Mouse (Mus musculus): ENCODE data around the gene Ccdc107.
"Not testable (repeated sequence)": the region's sequence is repeated elsewhere in the genome, so short reads cannot be mapped to it uniquely, and the experiment has no call there.

Ccdc107 gene

DNA sequence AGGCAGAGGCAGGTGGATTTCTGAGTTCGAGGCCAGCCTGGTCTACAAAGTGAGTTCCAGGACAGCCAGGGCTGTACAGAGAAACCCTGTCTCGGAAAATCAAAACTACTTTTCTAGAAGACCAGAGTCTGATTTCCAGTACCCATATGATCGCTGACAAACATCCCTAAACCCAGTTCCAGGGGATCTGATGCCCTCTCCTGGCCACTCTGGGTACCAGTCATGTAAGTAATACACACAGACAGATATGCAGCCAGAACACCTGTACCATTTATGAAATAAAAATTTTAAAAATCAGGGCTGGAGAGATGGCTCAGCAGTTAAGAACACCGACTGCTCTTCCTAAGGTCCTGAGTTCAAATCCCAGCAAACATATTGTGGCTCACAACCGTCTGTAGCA is 7.0 kb upstream of the Ccdc107 start:
- DNase-seq = not testable (repeated sequence)

DNA sequence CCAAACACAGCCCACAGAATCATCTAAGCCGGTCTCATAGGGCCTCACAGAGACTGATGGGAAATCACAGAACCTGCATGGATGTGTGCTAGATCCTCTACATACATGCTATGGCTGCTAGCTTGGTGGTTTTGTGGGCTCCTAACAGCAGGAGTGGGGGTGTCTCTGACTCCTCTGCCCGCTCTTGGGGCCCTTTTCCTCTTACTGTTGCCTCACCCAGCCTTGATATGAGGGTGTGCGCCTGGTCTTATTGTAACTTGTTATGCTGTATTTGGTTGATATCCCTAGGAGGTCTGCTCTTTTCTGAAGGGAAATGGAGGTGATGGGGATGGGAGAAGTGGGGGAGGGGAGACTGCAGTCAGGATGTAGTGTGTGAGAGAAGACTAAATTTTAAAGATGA is 3.1 kb upstream of the Ccdc107 start:
- no peak for DNase-seq

DNA sequence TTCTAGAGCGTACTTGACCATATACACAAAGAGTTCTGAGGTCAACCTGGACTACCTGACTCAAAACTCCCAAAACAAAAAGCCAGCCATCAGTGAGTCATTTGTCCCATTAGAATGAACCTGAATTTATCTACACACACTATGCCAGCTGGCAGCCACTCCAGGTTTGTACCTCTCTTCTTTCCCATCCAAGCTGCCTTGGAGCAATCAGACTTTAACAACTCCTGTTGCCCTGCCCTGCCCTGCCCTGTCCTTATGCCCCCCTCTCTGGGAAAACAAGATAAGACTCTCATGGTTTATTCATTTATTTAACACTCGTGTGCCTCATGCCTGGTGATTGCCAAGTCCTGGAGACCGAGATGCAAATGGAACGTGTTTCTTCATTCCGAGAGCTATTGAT is 1.9 kb upstream of the Ccdc107 start:
- no peak for DNase-seq

DNA sequence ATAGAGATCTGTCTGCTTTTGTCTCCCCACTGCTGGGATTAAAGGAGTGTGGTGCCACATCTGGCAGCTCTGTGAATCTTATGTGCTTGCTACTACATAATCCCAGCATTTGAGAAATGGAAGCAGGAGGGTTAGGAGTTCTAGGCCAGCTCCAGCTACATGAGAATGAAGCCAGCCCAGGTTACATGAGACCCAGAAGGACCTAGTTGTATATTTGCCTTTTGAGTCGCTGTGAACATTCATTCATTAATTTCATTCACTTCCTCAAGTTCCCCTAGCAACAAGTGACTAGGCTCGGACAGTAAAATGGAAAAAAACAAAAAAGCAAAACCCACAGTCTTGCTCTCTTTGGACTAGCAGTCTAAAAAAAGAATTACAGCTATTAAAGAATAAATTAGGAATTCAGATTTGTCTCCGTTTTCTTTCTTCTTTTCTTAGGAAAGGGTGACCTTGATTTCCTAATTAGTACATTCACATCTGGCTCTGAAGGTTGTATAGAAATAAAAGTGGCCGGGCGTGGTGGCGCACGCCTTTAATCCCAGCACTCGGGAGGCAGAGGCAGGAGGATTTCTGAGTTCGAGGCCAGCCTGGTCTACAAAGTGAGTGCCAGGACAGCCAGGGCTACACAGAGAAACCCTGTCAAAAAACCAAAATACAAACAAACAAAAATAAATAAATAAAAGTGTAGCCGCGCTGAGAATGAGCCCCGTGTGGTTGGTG is 439 bp upstream of the Ccdc107 start:
- DNase-seq = no peak

DNA sequence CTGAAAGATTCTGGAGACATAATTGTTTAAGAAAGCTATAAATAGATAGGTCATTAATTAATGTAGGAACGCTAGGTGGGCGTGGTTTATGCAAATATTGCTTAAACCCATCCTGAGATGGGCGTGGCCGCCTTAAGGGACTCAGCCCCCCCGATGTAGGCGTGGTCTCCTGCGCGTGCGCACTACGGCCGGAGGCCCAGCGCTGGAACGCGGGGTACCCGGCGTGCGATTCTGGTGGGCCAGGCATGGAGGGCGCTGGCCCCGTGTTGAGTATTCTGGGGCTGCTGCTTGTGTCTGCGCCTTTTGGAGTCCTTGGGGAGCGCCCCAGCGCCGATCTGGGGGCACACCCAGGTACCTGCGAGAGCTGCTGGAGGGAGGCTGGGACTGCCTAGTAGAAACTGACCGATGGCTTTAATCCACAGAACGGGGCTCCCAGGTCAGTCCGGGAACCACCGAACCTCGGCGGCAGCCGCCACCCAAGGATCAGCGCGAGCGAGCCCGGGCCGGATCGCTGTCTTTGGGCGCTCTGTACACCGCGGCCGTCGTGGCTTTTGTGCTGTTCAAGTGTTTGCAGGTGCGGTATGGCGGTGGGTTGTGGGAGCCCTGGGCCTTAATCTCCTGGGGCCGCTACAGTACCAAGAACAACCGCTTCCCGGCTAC is 616 bp downstream of the Ccdc107 start:
- peak; percentile 98 for DNase-seq

DNA sequence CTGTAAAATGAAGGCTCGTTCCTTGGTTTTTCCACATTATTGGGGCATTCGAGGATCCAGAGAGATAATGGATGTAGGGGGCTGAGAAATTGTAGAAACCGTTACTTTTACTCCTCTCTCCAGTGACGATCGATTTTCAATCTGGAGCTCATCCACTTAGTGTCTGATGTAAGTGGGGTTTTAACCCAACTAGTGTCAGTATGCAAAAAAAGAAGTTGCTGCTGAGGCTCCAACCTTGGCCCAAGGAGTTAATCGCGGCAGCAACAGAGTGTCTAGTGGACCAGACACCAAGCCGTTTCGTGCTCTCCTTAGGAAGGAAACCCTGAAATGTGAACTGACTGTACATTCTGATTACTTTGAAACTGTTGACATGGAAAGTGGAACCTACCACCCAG is 1.1 kb downstream of the Ccdc107 start:
- no peak for DNase-seq

DNA sequence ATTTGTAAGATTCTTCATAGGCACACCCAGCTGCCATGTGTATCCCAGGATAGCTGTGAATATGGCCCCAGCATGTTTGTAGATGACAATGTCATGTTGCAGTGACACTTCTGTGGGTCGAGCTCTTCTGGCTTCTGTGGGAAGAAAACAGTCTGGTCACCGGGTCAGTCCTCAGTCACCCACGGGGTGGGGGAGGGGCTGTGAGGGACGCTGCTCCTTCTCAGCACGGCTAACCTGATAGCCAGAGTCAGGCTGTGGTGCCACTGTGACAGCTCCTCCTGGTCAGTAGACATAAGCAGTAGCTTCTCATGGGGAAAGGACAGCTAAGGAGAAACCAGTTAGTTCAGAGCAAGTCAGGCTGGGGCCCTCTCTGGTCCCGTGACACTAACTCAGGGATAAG is 3.9 kb downstream of the Ccdc107 start:
- DNase-seq = no peak

DNA sequence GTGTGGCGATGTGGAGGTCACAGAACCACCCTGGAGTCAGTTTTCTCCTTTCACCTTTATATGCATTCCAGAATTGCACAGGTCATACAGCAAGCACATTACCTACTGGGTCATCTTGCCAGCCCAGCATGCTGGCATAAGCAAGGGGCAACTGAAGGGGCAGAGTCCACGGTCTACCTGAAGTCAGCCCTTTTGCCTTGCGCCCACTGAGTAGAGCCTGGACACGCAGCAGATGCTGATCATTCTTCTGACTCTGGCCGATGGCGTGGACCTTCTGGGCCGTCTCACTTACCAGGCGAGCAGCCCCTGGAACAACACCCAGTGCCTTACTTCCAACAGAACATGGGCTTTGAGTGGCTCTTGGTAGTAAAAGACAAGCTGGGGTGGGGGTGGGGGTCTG is 4.7 kb downstream of the Ccdc107 start:
- peak; percentile 52 for DNase-seq

DNA sequence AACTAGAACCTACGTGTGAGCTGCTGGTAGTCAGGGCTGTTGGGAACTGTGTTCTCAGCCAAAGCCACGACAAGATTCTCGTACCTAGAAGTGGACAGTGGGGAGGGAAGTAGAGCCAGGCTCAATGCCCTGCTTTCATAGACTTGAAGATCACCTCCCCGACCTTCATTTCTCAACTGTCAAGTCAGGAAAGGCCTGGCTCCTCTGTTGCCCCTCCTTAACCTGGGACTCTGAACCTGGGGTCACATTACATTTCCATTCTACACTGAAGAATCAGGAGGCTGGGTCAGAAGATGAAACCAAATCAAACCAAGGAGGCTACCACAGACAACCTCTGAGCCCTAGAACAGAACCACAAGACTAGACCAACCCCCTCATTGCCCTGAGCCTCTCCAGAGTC is 5.2 kb downstream of the Ccdc107 start:
- DNase-seq = no peak

DNA sequence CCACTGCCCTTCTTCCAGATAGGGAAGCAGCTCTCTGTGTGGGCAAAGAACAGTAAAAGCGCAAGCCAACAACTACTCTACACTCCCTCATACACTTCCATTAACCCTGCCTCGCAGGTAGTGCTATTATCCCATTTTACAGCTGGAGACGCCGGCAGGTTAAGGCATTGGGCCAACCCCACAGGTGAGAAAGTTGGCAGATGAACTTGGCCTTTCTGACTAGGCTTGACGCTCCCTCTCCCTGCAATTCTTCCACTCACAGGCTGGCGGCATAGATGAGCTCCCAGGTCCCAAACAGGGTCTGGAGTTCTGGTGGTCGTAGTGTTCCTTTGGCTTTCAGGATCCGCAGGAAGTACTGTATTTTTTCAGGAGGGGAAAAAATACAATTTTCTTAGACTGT is 6.3 kb downstream of the Ccdc107 start:
- peak; percentile 55 for DNase-seq

DNA sequence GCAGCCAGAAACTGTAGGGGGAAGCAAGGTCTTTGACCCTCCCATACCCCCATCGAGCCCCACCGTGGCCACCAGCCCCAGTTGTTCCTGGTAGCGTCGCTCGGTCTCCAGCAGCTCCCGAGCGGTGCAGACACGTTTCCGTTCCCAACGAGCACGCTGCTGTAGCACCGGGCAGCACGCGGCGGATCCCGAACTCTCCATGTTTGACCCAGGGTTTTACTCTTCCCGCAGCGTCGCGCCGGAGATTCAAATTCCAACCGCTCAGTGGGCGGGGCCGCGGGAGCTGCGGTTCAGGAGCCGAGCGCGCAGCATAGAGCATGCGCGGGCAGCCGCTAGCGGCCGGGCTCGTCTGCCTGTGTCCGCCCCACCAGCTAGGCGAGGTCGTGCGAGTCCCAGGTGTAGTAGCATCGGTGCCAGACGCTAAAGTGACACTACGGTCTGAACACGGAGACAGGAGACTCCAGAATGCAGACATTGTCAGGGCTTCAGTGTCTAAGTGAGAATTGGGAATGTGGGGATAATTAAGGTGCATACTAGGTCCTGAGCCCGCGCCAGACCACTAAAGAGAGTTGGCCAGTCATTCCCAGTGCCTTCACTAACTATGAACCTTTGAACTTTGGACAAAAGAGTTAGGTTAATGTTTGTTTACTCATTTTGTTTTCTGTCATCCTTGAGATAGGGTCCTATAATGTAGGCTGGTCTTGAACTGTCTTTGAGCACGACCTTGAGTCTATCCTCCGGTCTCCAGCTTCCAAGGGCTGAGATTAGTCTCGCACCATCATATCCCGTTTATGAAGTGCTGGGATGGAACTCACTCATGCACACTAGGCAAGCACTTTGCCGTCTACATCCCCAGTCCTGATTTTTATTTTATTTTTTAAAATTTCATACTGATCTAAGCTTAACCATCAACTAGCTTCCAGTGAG is 7.0 kb downstream of the Ccdc107 start, which contains the start of gene Arhgef39:
Gene Arhgef39, minus strand, starts transcription at position 289 of the 927 bp plus-strand sequence.
- DNase-seq = peak; percentile 94

DNA sequence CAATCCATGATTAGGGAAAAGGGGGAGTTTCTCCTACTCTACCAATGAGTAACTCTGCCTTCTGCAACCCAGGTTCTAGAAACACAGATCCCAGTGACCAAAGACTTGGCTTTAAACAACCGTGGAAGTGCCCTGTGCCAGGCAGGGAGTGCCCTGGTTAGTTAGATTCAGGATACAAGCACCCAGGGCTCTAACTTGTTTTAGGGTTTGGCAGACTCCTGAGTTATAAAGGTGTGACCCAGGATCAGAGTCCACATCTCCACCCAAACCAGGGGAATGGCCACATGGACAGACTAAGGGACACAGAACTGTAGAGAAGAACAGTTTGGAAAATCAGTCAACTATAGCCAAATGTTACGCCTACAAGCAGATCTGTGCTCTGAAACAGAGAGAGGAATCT is 10.3 kb downstream of the Ccdc107 start:
- DNase-seq = no peak

DNA sequence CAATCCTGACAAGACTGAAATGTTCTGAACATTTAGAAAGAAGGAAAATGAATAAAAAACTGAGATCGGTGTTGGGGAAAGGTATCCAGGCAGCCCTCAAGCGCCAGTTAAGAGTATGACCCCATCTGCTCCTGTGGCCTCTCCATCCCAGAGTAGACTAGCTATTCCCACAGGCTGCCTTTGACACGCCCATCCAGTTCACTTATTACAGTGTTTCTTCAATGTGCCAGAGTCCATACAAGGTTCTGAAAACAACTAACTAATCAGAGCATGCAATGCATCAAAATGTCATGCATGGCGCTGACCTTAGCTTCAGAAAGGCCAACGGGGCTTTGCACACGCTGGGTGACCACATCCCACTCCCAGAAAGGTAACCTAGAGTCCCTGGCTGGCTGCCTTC is 10.8 kb downstream of the Ccdc107 start:
- peak; percentile 12 for DNase-seq

DNA sequence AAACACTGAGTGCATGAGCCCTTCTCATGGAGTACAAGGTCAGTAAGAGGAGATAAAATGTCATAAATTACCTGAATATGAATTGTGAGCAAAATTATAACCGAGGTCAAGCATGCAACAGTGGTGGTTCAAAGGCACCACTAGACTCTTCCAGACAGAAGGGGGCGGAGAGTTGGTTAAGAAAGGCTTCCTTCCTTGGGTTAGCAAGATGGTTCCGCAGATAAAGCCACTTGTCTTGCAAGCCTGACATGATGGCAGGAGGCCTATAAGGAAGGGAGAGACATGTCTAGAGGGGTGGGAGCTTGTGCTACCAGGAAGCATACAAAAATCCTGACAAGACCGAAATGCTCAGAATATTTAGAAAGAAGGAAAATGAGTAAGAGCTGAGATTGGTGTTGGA is 11.6 kb downstream of the Ccdc107 start:
- DNase-seq = no peak

DNA sequence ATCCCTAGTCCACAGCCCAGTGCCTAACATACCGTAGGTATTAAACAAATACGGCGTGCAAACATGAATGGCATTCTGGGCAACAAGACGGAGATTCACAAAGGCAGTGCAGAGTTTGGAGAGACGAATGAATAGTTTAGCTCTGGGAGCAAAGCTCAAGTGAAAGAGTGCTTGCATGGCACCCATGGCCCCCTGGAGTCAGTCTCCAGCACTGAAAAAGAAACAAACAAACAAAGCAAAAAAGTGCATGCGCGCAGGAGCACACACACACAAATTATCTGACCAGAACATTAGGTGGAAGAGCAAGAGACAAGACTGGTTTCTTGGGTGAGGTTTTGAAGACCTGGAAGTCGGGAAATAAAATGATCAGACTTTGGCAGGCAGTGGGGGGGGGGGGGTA is 13.4 kb downstream of the Ccdc107 start:
- no peak for DNase-seq

DNA sequence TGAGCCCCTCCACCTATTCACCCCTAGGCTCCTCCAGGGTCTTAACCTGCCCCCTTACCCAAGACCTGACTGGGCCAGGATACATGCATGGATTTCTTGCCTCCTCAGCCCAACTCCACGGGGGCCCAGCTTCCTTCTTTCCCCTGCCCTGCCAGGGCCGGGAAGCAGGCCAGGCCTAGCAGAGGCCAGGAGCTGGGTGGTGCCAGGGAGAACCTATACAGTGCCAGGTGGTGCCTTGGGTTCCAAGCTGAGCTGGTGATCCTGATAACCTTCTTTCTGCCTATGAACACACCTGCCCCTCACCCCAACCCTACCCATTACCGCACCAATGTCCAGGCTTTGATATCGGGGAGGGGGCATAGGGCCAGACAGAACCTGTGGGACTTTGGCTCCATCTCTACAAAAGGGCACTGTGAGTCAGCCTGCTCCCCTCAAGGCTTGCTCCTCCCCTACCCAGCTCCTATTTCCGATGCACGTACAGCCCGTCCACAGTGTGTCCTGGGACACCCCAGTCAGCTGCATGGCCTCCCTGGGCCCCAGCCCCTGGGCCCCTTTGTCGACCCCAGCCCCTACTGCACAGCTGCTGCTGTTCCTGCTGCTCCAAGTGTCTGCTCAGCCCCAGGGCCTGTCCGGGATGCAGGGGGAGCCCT is 14.0 kb downstream of the Ccdc107 start, which contains the start of gene Car9:
Gene Car9, plus strand, starts transcription at position 431 of the 650 bp plus-strand sequence.
- no peak for DNase-seq

DNA sequence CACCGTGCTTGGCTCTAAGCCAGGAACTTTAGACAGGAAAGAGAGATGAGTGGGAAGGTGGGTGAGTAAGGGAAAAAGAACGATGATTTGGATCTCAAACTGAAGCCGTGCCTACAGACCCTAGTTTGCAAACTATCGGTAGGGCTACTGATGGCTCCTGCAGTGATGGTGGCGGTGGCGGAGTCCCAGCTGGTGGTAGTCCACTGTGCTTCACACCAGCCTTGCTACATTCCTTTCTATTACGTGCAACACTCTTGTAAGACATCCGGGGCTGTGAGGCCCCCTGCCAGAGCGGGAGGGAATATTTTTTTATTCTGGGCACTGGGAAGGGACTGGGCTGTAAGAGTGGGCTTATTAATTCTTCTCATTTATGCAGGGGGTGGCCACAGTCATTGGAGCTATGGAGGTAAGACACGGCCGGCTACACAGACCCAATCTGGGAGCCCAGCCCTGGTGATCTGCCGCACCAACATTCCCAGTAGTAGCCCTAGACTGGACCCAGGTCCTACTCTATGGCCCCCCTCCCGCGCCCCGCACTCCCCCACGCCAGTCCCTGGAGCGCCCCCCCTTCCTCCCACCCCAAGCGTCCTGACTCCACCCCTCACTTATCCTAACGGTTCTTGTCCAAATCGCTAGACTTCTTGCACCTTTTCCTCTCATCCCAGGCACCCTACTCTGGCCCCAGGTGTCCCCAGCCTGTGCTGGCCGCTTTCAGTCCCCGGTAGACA is 15.4 kb downstream of the Ccdc107 start:
- DNase-seq = no peak

DNA sequence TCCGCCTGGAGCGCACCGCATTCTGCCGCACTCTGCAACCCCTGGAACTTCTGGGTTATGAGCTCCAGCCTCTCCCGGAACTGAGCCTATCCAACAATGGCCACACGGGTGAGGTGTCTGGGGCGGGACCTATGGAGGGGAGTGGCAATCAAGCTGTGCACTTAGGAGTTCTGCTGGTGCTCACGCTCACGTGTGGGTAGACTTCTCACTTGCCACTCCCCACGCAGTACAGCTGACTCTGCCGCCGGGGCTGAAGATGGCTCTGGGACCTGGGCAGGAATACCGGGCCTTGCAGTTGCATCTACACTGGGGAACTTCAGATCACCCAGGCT is 15.9 kb downstream of the Ccdc107 start:
- DNase-seq = peak; percentile 62

DNA sequence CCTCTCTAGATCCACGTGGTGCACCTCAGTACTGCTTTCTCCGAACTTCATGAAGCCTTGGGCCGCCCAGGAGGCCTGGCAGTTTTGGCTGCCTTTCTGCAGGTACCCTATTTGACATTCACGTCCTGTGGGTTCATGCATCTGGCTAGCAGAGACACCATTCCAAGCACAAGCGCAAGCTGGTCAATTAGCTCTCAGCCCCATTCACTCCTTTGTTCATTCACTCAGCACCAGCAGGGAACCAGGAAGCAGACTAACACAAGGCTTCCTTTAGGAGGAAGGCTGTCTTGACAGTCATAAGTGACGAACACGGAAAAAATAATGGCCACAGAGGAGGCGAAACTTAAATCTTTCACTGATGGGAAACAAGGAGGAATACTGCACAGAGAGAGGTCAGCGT is 16.4 kb downstream of the Ccdc107 start:
- no peak for DNase-seq

DNA sequence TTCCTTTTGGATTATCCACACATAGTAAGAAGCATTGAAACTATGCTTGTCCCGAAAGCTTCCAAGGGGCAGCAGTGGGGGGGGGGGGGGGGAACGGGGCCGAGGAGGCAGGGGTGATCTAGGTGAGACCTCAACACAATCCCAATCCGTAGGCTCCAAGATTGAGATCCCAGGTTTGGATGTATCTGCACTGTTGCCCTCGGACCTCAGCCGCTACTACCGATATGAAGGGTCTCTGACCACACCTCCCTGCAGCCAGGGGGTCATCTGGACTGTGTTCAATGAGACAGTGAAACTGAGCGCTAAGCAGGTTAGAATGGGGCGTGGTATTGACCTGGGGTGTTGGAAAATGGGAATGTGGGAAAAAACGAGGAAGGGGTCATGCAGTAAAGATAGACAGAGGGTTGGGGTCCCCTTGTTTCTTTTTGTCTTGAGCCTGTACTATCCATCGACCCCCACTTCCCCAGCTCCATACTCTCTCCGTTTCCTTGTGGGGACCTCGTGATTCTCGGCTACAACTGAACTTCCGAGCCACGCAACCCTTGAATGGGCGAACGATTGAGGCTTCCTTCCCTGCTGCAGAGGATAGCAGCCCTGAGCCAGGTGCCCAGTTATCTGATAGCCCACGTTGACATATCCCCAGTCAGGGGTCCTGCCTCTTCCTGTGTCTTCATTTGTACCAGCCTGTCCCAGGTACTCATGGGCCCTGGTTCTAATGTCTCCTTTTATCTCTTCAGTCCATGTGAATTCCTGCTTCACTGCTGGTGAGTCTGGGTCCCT is 19.2 kb downstream of the Ccdc107 start:
- DNase-seq = no peak

DNA sequence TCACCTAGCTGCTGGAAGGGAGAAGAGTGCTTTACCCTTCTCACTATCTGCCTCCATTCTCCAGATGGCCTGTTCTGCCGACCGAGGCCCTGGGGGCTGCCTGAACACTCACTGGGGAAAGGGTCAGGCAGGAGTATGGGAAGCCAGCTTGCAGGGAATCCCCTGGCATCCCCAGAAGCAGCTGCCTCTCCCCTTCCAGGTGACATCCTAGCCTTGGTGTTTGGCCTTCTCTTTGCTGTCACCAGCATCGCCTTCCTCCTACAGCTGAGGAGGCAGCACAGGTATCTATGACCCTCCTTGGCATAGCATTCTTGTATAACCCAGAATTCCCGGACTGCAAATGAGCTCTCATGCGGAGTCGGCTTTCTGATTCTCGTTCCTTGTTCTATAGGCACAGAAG is 20.0 kb downstream of the Ccdc107 start:
- DNase-seq = no peak

DNA sequence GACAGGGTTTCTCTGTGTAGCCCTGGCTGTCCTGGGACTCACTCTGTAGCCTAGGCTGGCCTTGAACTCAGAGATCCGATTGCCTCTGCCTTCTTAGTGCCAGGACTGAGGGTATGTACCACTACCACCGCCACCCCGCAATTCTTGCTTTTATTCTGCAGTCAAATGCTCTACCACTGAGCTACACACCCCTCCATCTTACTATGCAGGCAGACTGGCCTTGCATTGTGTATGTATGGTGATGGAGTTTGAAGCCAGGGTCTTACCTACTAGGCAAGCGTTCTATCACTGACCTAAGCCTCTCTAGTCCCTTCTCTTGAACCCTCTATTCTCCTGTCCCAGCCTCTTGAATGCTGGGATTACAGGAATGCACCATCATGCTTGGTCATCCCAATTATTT is 20.6 kb downstream of the Ccdc107 start:
- DNase-seq = no peak

Data from kidney, postnatal 10 days (tissue).